Mouse (Mus musculus) T-helper 1 cell (primary cell): ENCODE results near the gene Plscr1.

ENCODE experiments used
- in situ Hi-C: fragments of 300-600 bp; cut with MboI, MseI; formaldehyde crosslinking; loops from one replicate; pipeline ENCODE4 v1.15.1; 2025; ENCODE audit warnings: high pct_unique_total_duplicates

Gene Plscr1

GRCm38 (mm10) chr9:92301213-92301612, 51.7 kb downstream of the Plscr1 start:
- in situ Hi-C loops: loop anchor here (5.0 kb wide), 1 partner anchor 44 kb away; no protein-coding TSS in a partner anchor

DNA sequence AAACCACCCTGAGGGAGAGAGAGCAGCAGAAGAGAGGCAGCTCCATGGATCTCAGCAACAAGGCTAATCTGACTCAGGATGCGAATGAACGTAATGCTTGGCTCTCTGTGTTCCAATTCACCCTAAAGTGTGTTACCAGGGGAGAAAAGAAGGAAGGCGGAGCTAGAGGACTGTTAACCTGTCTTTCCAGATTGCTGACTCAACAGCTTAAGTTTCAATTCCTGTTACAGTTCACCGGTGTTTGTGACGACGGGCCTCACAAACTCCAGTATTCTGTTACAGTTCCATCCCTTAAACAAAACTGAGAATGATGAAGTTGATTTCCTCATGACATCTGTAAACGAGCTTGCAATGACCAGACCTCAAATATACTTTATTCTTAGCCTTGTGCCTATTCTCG, 55.5 kb downstream of the Plscr1 start:
- in situ Hi-C loops: no loop called here

DNA sequence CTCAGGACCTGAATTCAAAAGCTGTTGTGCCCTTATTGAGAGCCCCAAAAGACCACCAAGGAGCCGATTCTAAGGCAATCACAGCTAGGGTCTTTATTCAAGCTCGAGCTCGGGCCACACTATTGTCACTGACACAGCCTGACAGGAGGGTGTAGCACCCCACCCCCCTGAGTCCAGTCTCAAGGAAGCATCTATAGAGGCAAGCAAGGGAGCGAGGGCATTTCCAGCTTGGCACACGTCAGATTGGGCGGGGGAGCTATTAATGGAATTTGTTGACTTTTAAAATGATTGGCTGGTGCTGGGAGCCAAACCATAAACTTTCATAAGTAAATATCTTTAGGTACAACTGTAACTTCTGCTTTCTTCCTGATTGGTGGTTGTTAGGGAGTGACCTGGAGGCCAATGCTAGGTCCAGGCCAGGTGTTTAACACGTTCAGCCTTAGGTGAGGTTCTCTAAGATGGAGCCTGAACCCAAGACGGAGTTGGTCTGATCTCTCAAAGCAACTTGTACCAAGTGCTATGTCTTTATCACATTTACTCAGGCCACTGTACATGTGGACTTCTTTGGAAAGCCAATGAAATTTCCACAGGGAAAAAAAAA, 56.2 kb downstream of the Plscr1 start:
- in situ Hi-C loops: no loop called here

- in situ Hi-C loops: no loop called here
Measured at GRCm38 (mm10) chr9:92309077-92309476, 59.5 kb downstream of the Plscr1 start, which contains the start of gene 1700057G04Rik. TSS of gene 1700057G04Rik (plus strand) at chr9:92309377.

DNA sequence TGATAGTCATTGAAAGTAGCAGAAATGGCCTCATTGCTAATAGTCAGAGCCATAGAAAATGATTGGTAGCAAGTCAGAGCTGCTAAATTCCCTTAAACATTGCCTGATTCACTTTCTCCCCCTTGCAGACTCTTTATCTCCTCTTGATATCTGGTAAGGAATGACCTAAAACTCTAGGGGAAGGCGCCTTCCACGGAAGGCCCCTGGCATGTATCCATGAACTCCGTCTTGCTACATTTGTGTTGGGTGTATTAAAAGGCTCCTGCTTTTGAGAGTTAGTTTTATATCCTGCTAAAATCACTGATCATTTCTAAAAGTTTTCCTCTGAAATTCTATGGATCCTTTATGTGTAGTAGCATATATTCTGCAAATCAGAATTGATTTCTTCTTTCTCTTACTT, 67.2 kb downstream of the Plscr1 start:
- in situ Hi-C loops: no loop called here
